In genomic region chr6:72392341-72392740, GRCm38 (mm10) we compare ENCODE assay signal across 22 mouse cellular contexts. TPM values are rescaled to one million over a fixed set of nuclear protein-coding genes. Genes with fewer than 3 reads are reported as not detected.
DNase-seq lines count a peak whose midpoint lies in the region; ATAC-seq and TF ChIP-seq lines count a peak whose summit lies in the region.
"Had no signal": no experiment of that assay in that cellular context is flagged by ENCODE, and none has a peak within 500 bp of the region (broad histone marks: within the 10 kb centered on the region; RNA-seq: fewer than 3 reads in every experiment).

No protein-coding gene starts in this region.

- ATAC-seq in lung, embryonic 15.5 days (ENCODE audit: borderline replicate concordance, extremely low read depth, low FRiP score, low TSS enrichment), result no peak
- no peak for ATAC-seq in liver, embryonic 12.5 days
- no peak for ATAC-seq in stomach, embryonic 14.5 days (ENCODE audit: insufficient number of reproducible peaks, insufficient read depth, low FRiP score, low read depth)
- no peak for ATAC-seq in forebrain, embryonic 11.5 days (replicated peaks; ENCODE audit: low FRiP score)
- ATAC-seq: forebrain, embryonic 14.5 days; lung, postnatal 0 days; midbrain, embryonic 15.5 days had no signal

- WGBS in kidney, adult 2 months, result 91% methylated on average over 5 of the region's 5 CpGs
- WGBS in lung, embryonic 15.5 days, result 95% methylated on average over 5 of the region's 5 CpGs
- 89% methylated on average over 5 of the region's 5 CpGs for WGBS in liver, embryonic 12.5 days (ENCODE audit: insufficient replicate concordance)
- WGBS in stomach, embryonic 14.5 days, result 88% methylated on average over 5 of the region's 5 CpGs
- WGBS in forebrain, embryonic 11.5 days, result 87% methylated on average over 5 of the region's 5 CpGs

- no peak overlapping the region for H3K9ac ChIP-seq in lung, embryonic 15.5 days
- no peak overlapping the region for H3K9ac ChIP-seq in liver, embryonic 12.5 days
- no peak overlapping the region for H3K9ac ChIP-seq in stomach, embryonic 14.5 days (replicated peaks; ENCODE audit: low read depth, low read length)
- H3K9ac ChIP-seq in forebrain, embryonic 11.5 days (ENCODE audit: low read length), result no peak overlapping the region
- H3K9ac ChIP-seq: hindbrain, embryonic 14.5 days; limb, embryonic 13.5 days; midbrain, embryonic 15.5 days had no signal

- DNase-seq in kidney, adult 2 months, result no peak
- DNase-seq in kidney, adult 8-10 months, result no peak
- no peak for DNase-seq in lung, postnatal 10 days
- no peak for DNase-seq in embryo, embryonic 10 days (ENCODE audit: low spot score)
- DNase-seq in forebrain, embryonic 11.5 days (ENCODE audit: low spot score), result no peak
- DNase-seq: adrenal gland, postnatal 36 days; cerebellum, adult 11-12 months; gastrocnemius, postnatal 14 days; heart, adult 18-20 months; heart, postnatal 36 days; spleen, adult 18-20 months; thymus, adult 2 months had no signal

- no peak overlapping the region for H3K4me3 ChIP-seq in kidney, adult 2 months (ENCODE audit: insufficient read depth, low read depth, low read length)
- H3K4me3 ChIP-seq in lung, embryonic 15.5 days, result no peak overlapping the region
- peak overlapping the region; percentile 84 for H3K4me3 ChIP-seq in liver, embryonic 12.5 days
- no peak overlapping the region for H3K4me3 ChIP-seq in stomach, embryonic 14.5 days (ENCODE audit: low read depth, low read length)
- no peak overlapping the region for H3K4me3 ChIP-seq in forebrain, embryonic 11.5 days (ENCODE audit: low read depth, low read length)
- H3K4me3 ChIP-seq: embryonic facial prominence, embryonic 10.5 days; limb, embryonic 13.5 days; midbrain, embryonic 15.5 days; myocyte had no signal

- H3K36me3 ChIP-seq in kidney, adult 2 months (ENCODE audit: control insufficient read depth, insufficient read depth, low read length), result peaks cover 2% of the 10 kb centered on the region
- peaks cover 5% of the 10 kb centered on the region; the same call in 1 of the 2 replicates for H3K36me3 ChIP-seq in lung, embryonic 15.5 days
- peaks cover 46% of the 10 kb centered on the region for H3K36me3 ChIP-seq in liver, embryonic 12.5 days
- H3K36me3 ChIP-seq in stomach, embryonic 14.5 days (ENCODE audit: control insufficient read depth, insufficient read depth, low read length), result peaks cover 5% of the 10 kb centered on the region; the same call in 1 of the 2 replicates
- H3K36me3 ChIP-seq in forebrain, embryonic 11.5 days (ENCODE audit: control insufficient read depth, insufficient read depth, low read length), result no peaks in the 10 kb centered on the region
- H3K36me3 ChIP-seq: embryonic facial prominence, embryonic 10.5 days; limb, embryonic 13.5 days; midbrain, embryonic 15.5 days had no signal

- no peak for TF ChIP-seq POLR2A in kidney, adult 2 months (IDR thresholded peaks at IDR 0.05; ENCODE audit: low read depth, low read length)

- H3K4me2 ChIP-seq in lung, embryonic 15.5 days, result no peak overlapping the region
- H3K4me2 ChIP-seq in liver, embryonic 12.5 days, result peak overlapping the region; percentile 78
- no peak overlapping the region for H3K4me2 ChIP-seq in stomach, embryonic 14.5 days (replicated peaks; ENCODE audit: low read depth, low read length)
- no peak overlapping the region for H3K4me2 ChIP-seq in forebrain, embryonic 11.5 days (ENCODE audit: low read depth, low read length, severe bottlenecking)
- H3K4me2 ChIP-seq: hindbrain, embryonic 14.5 days; limb, embryonic 13.5 days; midbrain, embryonic 15.5 days had no signal

- no peaks in the 10 kb centered on the region for H3K27me3 ChIP-seq in kidney, adult 2 months (replicated peaks; ENCODE audit: control insufficient read depth, insufficient read depth, low read length)
- H3K27me3 ChIP-seq in lung, embryonic 15.5 days, result no peaks in the 10 kb centered on the region
- H3K27me3 ChIP-seq in liver, embryonic 12.5 days (replicated peaks), result no peaks in the 10 kb centered on the region
- no peaks in the 10 kb centered on the region for H3K27me3 ChIP-seq in stomach, embryonic 14.5 days (ENCODE audit: control insufficient read depth, insufficient read depth, low read length)
- H3K27me3 ChIP-seq in forebrain, embryonic 11.5 days (ENCODE audit: control insufficient read depth, insufficient read depth, low read length), result no peaks in the 10 kb centered on the region
- H3K27me3 ChIP-seq: limb, embryonic 13.5 days had no signal

- TF ChIP-seq CTCF in kidney, adult 2 months (conservative IDR thresholded peaks at IDR 0.05; ENCODE audit: insufficient read depth, insufficient read length, low read depth, low read length), result no peak

- no peaks in the 10 kb centered on the region for H3K9me3 ChIP-seq in lung, embryonic 15.5 days
- H3K9me3 ChIP-seq in liver, embryonic 12.5 days (replicated peaks), result no peaks in the 10 kb centered on the region
- no peaks in the 10 kb centered on the region for H3K9me3 ChIP-seq in stomach, embryonic 14.5 days (ENCODE audit: control insufficient read depth, low read depth, low read length)
- no peaks in the 10 kb centered on the region for H3K9me3 ChIP-seq in forebrain, embryonic 11.5 days (ENCODE audit: control insufficient read depth, low read length)
- H3K9me3 ChIP-seq: embryonic facial prominence, embryonic 10.5 days; limb, embryonic 13.5 days; midbrain, embryonic 15.5 days had no signal

- peak overlapping the region; percentile 89; the same call in 1 of the 2 replicates for H3K27ac ChIP-seq in kidney, adult 2 months (ENCODE audit: insufficient read depth, low read depth, low read length)
- 0 out of 2 replicates have a peak overlapping the region, but pooled peaks have one; percentile 4 for H3K27ac ChIP-seq in lung, embryonic 15.5 days
- H3K27ac ChIP-seq in liver, embryonic 12.5 days, result peak overlapping the region; percentile 83
- H3K27ac ChIP-seq in stomach, embryonic 14.5 days (ENCODE audit: low read length), result peak overlapping the region; percentile 21; the same call in 1 of the 2 replicates
- no peak overlapping the region for H3K27ac ChIP-seq in forebrain, embryonic 11.5 days (ENCODE audit: low read depth, low read length)
- H3K27ac ChIP-seq: embryonic facial prominence, embryonic 10.5 days; hindbrain, embryonic 14.5 days; limb, embryonic 13.5 days; midbrain, embryonic 15.5 days had no signal

- peaks cover 17% of the 10 kb centered on the region for H3K4me1 ChIP-seq in kidney, adult 2 months (ENCODE audit: control insufficient read depth, insufficient read depth, low read length)
- peaks cover 34% of the 10 kb centered on the region for H3K4me1 ChIP-seq in lung, embryonic 15.5 days
- H3K4me1 ChIP-seq in liver, embryonic 12.5 days, result peaks cover 66% of the 10 kb centered on the region
- H3K4me1 ChIP-seq in stomach, embryonic 14.5 days (ENCODE audit: control insufficient read depth, insufficient read depth, low read length), result peaks cover 15% of the 10 kb centered on the region; the same call in 1 of the 2 replicates
- H3K4me1 ChIP-seq in forebrain, embryonic 11.5 days (replicated peaks; ENCODE audit: control insufficient read depth, insufficient read depth, low read length), result peaks cover 6% of the 10 kb centered on the region

RNA-seq across cellular contexts. Expression of gene Vamp8, which starts 1.8 kb away (rescaled TPM):
- 368 and 453 TPM in 2 replicates for polyA plus RNA-seq in kidney, adult 2 months (2012; rRNA removed)
- polyA plus RNA-seq in lung, embryonic 15.5 days (2015; fragmentation: Nextera tagmentation; extraction: Ambion mirVana), result 179 and 194 TPM in 2 replicates
- 220 and 223 TPM in 2 replicates for polyA plus RNA-seq in liver, embryonic 12.5 days (2016; fragmentation: Nextera tagmentation; extraction: Ambion mirVana)
- 194 and 206 TPM in 2 replicates for polyA plus RNA-seq in stomach, embryonic 14.5 days (2014; fragmentation: Nextera tagmentation; extraction: Ambion mirVana)
- 34.1 and 35.6 TPM in 2 replicates for polyA plus RNA-seq in forebrain, embryonic 11.5 days (2014; fragmentation: Nextera tagmentation; extraction: Ambion mirVana)

RNA-seq across cellular contexts. Expression of gene Vamp5, which starts 12.1 kb away (rescaled TPM):
- 48.7 and 60.1 TPM in 2 replicates for polyA plus RNA-seq in kidney, adult 2 months (2012; rRNA removed)
- polyA plus RNA-seq in lung, embryonic 15.5 days (2015; fragmentation: Nextera tagmentation; extraction: Ambion mirVana), result 34.5 and 37.5 TPM in 2 replicates
- 105 and 109 TPM in 2 replicates for polyA plus RNA-seq in liver, embryonic 12.5 days (2016; fragmentation: Nextera tagmentation; extraction: Ambion mirVana)
- 22.6 and 26.3 TPM in 2 replicates for polyA plus RNA-seq in stomach, embryonic 14.5 days (2014; fragmentation: Nextera tagmentation; extraction: Ambion mirVana)
- 8.1 and 11.9 TPM in 2 replicates for polyA plus RNA-seq in forebrain, embryonic 11.5 days (2014; fragmentation: Nextera tagmentation; extraction: Ambion mirVana)

RNA-seq across cellular contexts. Expression of gene Ggcx, which starts 21.8 kb away (rescaled TPM):
- polyA plus RNA-seq in kidney, adult 2 months (2012; rRNA removed), result 17.9 and 21.9 TPM in 2 replicates
- polyA plus RNA-seq in lung, embryonic 15.5 days (2015; fragmentation: Nextera tagmentation; extraction: Ambion mirVana), result 36.5 and 40.0 TPM in 2 replicates
- 21.8 and 23.0 TPM in 2 replicates for polyA plus RNA-seq in liver, embryonic 12.5 days (2016; fragmentation: Nextera tagmentation; extraction: Ambion mirVana)
- 23.2 TPM in 2 replicates for polyA plus RNA-seq in stomach, embryonic 14.5 days (2014; fragmentation: Nextera tagmentation; extraction: Ambion mirVana)
- 11.7 and 13.5 TPM in 2 replicates for polyA plus RNA-seq in forebrain, embryonic 11.5 days (2014; fragmentation: Nextera tagmentation; extraction: Ambion mirVana)

RNA-seq across cellular contexts. Expression of gene Rnf181, which starts 25.6 kb away (rescaled TPM):
- 176 and 192 TPM in 2 replicates for polyA plus RNA-seq in kidney, adult 2 months (2012; rRNA removed)
- polyA plus RNA-seq in lung, embryonic 15.5 days (2015; fragmentation: Nextera tagmentation; extraction: Ambion mirVana), result 130 and 137 TPM in 2 replicates
- polyA plus RNA-seq in liver, embryonic 12.5 days (2016; fragmentation: Nextera tagmentation; extraction: Ambion mirVana), result 80.0 and 83.0 TPM in 2 replicates
- polyA plus RNA-seq in stomach, embryonic 14.5 days (2014; fragmentation: Nextera tagmentation; extraction: Ambion mirVana), result 106 and 109 TPM in 2 replicates
- polyA plus RNA-seq in forebrain, embryonic 11.5 days (2014; fragmentation: Nextera tagmentation; extraction: Ambion mirVana), result 102 and 106 TPM in 2 replicates

RNA-seq across cellular contexts. Expression of gene Tmem150a, which starts 37.1 kb away (rescaled TPM):
- polyA plus RNA-seq in kidney, adult 2 months (2012; rRNA removed), result 171 and 189 TPM in 2 replicates
- 12.1 and 12.2 TPM in 2 replicates for polyA plus RNA-seq in lung, embryonic 15.5 days (2015; fragmentation: Nextera tagmentation; extraction: Ambion mirVana)
- polyA plus RNA-seq in liver, embryonic 12.5 days (2016; fragmentation: Nextera tagmentation; extraction: Ambion mirVana), result 32.2 and 33.1 TPM in 2 replicates
- 13.8 and 15.3 TPM in 2 replicates for polyA plus RNA-seq in stomach, embryonic 14.5 days (2014; fragmentation: Nextera tagmentation; extraction: Ambion mirVana)
- 4.2 and 4.6 TPM in 2 replicates for polyA plus RNA-seq in forebrain, embryonic 11.5 days (2014; fragmentation: Nextera tagmentation; extraction: Ambion mirVana)
